Mouse (Mus musculus) liver, embryonic 14 days (tissue): ENCODE measurements around the gene Slc13a3. TPM values are rescaled to one million over a fixed set of nuclear protein-coding genes. Genes with fewer than 3 reads are reported as not detected.

Experiments
- polyA plus RNA-seq: library from polyadenylated mRNA; depleted of rRNA; stranded (reverse); fragments of >200 nt; gene quantifications from 2 replicates; pipeline ENCODE4 v1.2.3, GENCODE M21; 2012; rRNA removed

The Slc13a3 gene
- polyA plus RNA-seq = 3.1 and 3.6 TPM in 2 replicates

GRCm38 (mm10) chr2:165473003-165473402 lies at the start of gene Slc13a3:
Gene Slc13a3, minus strand, starts transcription at chr2:165473230.

GRCm38 (mm10) chr2:165503259-165504203 lies 30.5 kb upstream of the Slc13a3 start, which contains the start of gene Slc2a10:
Gene Slc2a10, plus strand, starts transcription at chr2:165503787.

GRCm38 (mm10) chr2:165492648-165493553 lies 19.9 kb upstream of the Slc13a3 start, which contains the start of gene Trp53rka:
Gene Trp53rka, minus strand, starts transcription at chr2:165493324.

GRCm38 (mm10) chr2:165387844-165388495 lies 85.1 kb downstream of the Slc13a3 start, which contains the start of gene Zfp334:
Gene Zfp334, minus strand, starts transcription at chr2:165388259.

GRCm38 (mm10) chr2:165368496-165368895 lies 104.5 kb downstream of the Slc13a3 start, which contains the start of gene Zfp663:
Gene Zfp663, minus strand, starts transcription at chr2:165368729.

Other genes starting within 250 kb of the Slc13a3 start
- gene Cdh22, start 238.4 kb downstream of the Slc13a3 start, polyA plus RNA-seq = under 0.01 TPM in 1 of 2 replicates, not detected in the other
- 16.6 and 21.7 TPM in 2 replicates for gene Slc35c2, start 185.4 kb downstream of the Slc13a3 start, polyA plus RNA-seq
- gene Elmo2, start 146.8 kb downstream of the Slc13a3 start, polyA plus RNA-seq = 8.1 and 10.7 TPM in 2 replicates
- 0.02 and 0.06 TPM in 2 replicates for gene Zfp663, start 104.5 kb downstream of the Slc13a3 start, polyA plus RNA-seq
- gene Zfp334, start 85.0 kb downstream of the Slc13a3 start, polyA plus RNA-seq = 0.75 and 0.89 TPM in 2 replicates
- gene Ocstamp, start 72.8 kb downstream of the Slc13a3 start, polyA plus RNA-seq = 0.80 and 0.92 TPM in 2 replicates
- 7.0 and 8.0 TPM in 2 replicates for gene Trp53rka, start 20.1 kb upstream of the Slc13a3 start, polyA plus RNA-seq
- gene Slc2a10, start 30.6 kb upstream of the Slc13a3 start, polyA plus RNA-seq = 0.15 and 0.21 TPM in 2 replicates
- 0.20 and 0.29 TPM in 2 replicates for gene Eya2, start 121.8 kb upstream of the Slc13a3 start, polyA plus RNA-seq